ENCODE assay signal across 16 mouse cellular contexts in the genomic region with DNA sequence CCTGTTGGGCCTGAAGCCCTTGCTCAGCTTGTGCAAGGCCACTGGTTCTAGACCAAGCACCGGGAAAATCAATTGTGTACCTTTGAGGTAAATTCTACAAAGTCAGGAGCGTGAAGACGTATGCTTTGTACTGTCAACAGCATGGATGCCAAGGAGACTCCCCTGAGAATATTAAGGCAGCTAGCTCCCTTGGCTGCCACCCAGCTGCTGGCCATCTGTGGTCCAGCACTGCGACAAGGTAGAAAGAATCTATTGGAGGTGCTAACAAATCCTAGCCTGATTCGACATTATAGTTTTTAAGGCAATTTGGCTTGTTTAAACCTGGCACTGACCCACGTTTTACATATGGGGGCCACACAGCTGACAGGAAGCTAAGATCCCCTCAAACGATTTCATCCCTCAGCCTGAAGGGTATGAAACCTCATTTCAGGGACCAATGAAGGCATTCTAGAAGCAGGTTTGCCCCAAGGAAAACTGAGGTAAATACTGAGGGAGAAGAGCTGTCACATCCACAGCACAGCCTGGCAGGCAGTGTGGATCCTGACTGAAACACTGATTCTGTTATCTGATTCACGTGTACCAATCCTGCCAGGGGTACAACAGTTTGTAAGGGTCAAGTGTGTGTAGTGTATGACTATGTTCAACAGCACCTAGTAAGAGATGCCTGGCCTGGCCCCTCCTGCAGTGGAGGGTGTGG. TPM values are rescaled to one million over a fixed set of nuclear protein-coding genes. Genes with fewer than 3 reads are reported as not detected.
DNase-seq lines count a peak whose midpoint lies in the region; TF ChIP-seq lines count a peak whose summit lies in the region.
"Had no signal": no experiment of that assay in that cellular context is flagged by ENCODE, and none has a peak within 500 bp of the region (broad histone marks: within the 10 kb centered on the region; RNA-seq: fewer than 3 reads in every experiment).

No protein-coding gene starts in this region.

- H3K4me1 ChIP-seq in CH12.LX (ENCODE audit: control insufficient read depth in 1 of 2, insufficient read depth in 2 of 2), result peaks cover 6% of the 10 kb centered on the region in 2 experiments; a peak in 2 of 4 replicates

- no peaks in the 10 kb centered on the region for H3K79me2 ChIP-seq in CH12.LX (replicated peaks; ENCODE audit: control insufficient read depth, extremely low read depth, insufficient read depth, poor library complexity, severe bottlenecking)

- in situ Hi-C loops in CH12.LX (cut with MboI; ENCODE audit: low pct_ligation_motif_present, low pct_unique_long_range_greater_than_20kb, low sequenced_read_pairs), result no loop called here

- no peak for TF ChIP-seq CTCF in CH12.LX (conservative IDR thresholded peaks at IDR 0.05 in 1 of 2, IDR thresholded peaks at IDR 0.05 in 1 of 2; ENCODE audit: low read depth in 2 of 2, low read length in 2 of 2)

- no peak overlapping the region for H3K4me2 ChIP-seq in CH12.LX (ENCODE audit: insufficient read depth, low read depth, poor library complexity, severe bottlenecking)

- peaks cover 61 to 77% of the 10 kb centered on the region in 2 experiments for H3K36me3 ChIP-seq in CH12.LX (replicated peaks in 1 of 2; ENCODE audit: control insufficient read depth in 1 of 2, insufficient read depth in 1 of 2, low read length in 1 of 2)

- DNase-seq in heart, adult 11 months, result peak; percentile 88
- DNase-seq in heart, postnatal 10 days, result no peak
- no peak for DNase-seq in CH12.LX (ENCODE audit: extremely low read depth)
- DNase-seq in NIH3T3 (ENCODE audit: low read depth), result peak; percentile 25
- DNase-seq in cerebellum, postnatal 10 days, result peak; percentile 67 to 77
- DNase-seq in spleen, postnatal 4 days (ENCODE audit: low spot score in 2 of 2), result no peak
- no peak for DNase-seq in yolk sac, embryonic 10.5 days (ENCODE audit: low spot score)
- DNase-seq: adrenal gland, postnatal 14 days; thymus, adult 2 months had no signal

- intact Hi-C loops in heart, postnatal 10 days (cut with DNase I), result no loop called here

- no peak overlapping the region for H3K4me3 ChIP-seq in CH12.LX (replicated peaks in 1 of 3; ENCODE audit: low read depth in 2 of 3, low read length in 2 of 3, poor library complexity in 1 of 3)
- H3K4me3 ChIP-seq: heart, embryonic 15.5 days had no signal

- dilution Hi-C loops in CH12.LX (cut with MboI; ENCODE audit: extremely low pct_ligation_motif_present, extremely low pct_unique_long_range_greater_than_20kb, low sequenced_read_pairs), result no loop called here

- no peak for TF ChIP-seq RAD21 in CH12.LX (IDR thresholded peaks at IDR 0.05; ENCODE audit: low read depth, low read length)

- TF ChIP-seq POLR2A in CH12.LX (IDR thresholded peaks at IDR 0.05; ENCODE audit: low read depth, low read length), result no peak

- peak overlapping the region; percentile 30; the same call in 1 of the 2 replicates for H3K27ac ChIP-seq in CH12.LX (ENCODE audit: insufficient read depth, low read depth)
- H3K27ac ChIP-seq: forebrain, embryonic 13.5 days; heart, embryonic 15.5 days; hindbrain, embryonic 12.5 days; kidney, embryonic 15.5 days; liver, embryonic 14.5 days; midbrain, embryonic 13.5 days had no signal

- no peak for TF ChIP-seq EP300 in CH12.LX (IDR thresholded peaks at IDR 0.05; ENCODE audit: low read length)

- no peak overlapping the region for H3K9ac ChIP-seq in CH12.LX (ENCODE audit: insufficient read depth, low read depth)
- H3K9ac ChIP-seq: heart, embryonic 15.5 days; hindbrain, embryonic 12.5 days; kidney, embryonic 15.5 days; liver, embryonic 14.5 days; midbrain, embryonic 13.5 days had no signal

- peaks cover 3% of the 10 kb centered on the region for H3K9me3 ChIP-seq in CH12.LX (replicated peaks; ENCODE audit: low read length)
- H3K9me3 ChIP-seq: forebrain, embryonic 13.5 days; G1E; heart, embryonic 15.5 days; hindbrain, embryonic 12.5 days; kidney, embryonic 15.5 days; midbrain, embryonic 13.5 days had no signal

- no peaks in the 10 kb centered on the region for H3K27me3 ChIP-seq in CH12.LX (replicated peaks)
- H3K27me3 ChIP-seq: heart, embryonic 15.5 days had no signal

TF ChIP-seq in CH12.LX, 34 proteins besides CTCF, POLR2A, EP300 and RAD21:
- TF ChIP-seq POLR2AphosphoS2 (IDR thresholded peaks at IDR 0.05; ENCODE audit: low read depth, low read length) (peak; percentile 61; the same call in 1 of the 2 replicates), HCFC1 (IDR thresholded peaks at IDR 0.05; ENCODE audit: low read depth, low read length) (no peak)

RNA-seq across cellular contexts. Expression of gene Nans, which starts 16.5 kb away (rescaled TPM):
- total RNA-seq in heart, postnatal 10 days (2021), result 10 to 100 TPM; 30.6 to 34.5 TPM
- total RNA-seq in CH12.LX (2012; rRNA removed) (103 and 119 TPM in 2 replicates), CH12.LX (2014; rRNA removed) (140 and 150 TPM in 2 replicates)
- polyA plus RNA-seq in CH12.LX (2012; ENCODE audit: insufficient read length, low read depth), result 127 and 173 TPM in 2 replicates

RNA-seq across cellular contexts. Expression of gene Trim14, which starts 30.4 kb away (rescaled TPM):
- under 1 TPM; 0.79 to 0.84 TPM for total RNA-seq in heart, postnatal 10 days (2021)
- 24.4 and 26.5 TPM in 2 replicates for total RNA-seq in CH12.LX (2012; rRNA removed)
- 11.6 and 13.8 TPM in 2 replicates for total RNA-seq in CH12.LX (2014; rRNA removed)
- 26.0 and 35.4 TPM in 2 replicates for polyA plus RNA-seq in CH12.LX (2012; ENCODE audit: insufficient read length, low read depth)

RNA-seq across cellular contexts. Expression of gene Anp32b, which starts 54.8 kb away (rescaled TPM):
- 10 to 100 TPM; 86.8 to 90.9 TPM for total RNA-seq in heart, postnatal 10 days (2021)
- total RNA-seq in CH12.LX (2012; rRNA removed), result 37.5 and 45.2 TPM in 2 replicates
- total RNA-seq in CH12.LX (2014; rRNA removed), result 22.9 and 29.4 TPM in 2 replicates
- polyA plus RNA-seq in CH12.LX (2012; ENCODE audit: insufficient read length, low read depth), result 864 and 1,039 TPM in 2 replicates

Comparison
In these comparisons a context has a peak if more than half of its experiments do, and no peak if none do; other contexts are left out.
1. DNase-seq: peak in heart, adult 11 months (single experiment), NIH3T3 (single experiment) and cerebellum, postnatal 10 days (2 of 2); none in heart, postnatal 10 days (0 of 2), CH12.LX (single experiment), spleen, postnatal 4 days (0 of 2) and yolk sac, embryonic 10.5 days (single experiment).
2. RNA of gene Trim14, which starts 30.4 kb away (total RNA-seq): 11.6 to 26.5 TPM in CH12.LX; 0.79 to 0.84 TPM in heart, postnatal 10 days; every median in the first group is over 4 times any median in the second.